Mouse (Mus musculus) myocyte (in vitro differentiated cells): Measurements from ENCODE around the gene Ube2cbp. TPM values are rescaled to one million over a fixed set of nuclear protein-coding genes. Genes with fewer than 3 reads are reported as not detected.

ENCODE experiments used
- H3K27me3 ChIP-seq: one replicate; pipeline ENCODE4 v1.6.1; 2011; ENCODE audit not compliant: control insufficient read depth, insufficient read depth, insufficient read length
- H3K36me3 ChIP-seq: one replicate; pipeline ENCODE4 v1.6.1; 2011; ENCODE audit not compliant: control insufficient read depth, insufficient read depth
- H3K4me2 ChIP-seq: one replicate; pipeline ENCODE4 v1.6.1; 2011; ENCODE audit warnings: low read depth, control low read depth
- H3K4me3 ChIP-seq: one replicate; pipeline ENCODE4 v1.5.1; 2011; ENCODE audit warnings: mild to moderate bottlenecking, control low read depth, moderate library complexity
- H3K79me2 ChIP-seq: one replicate; pipeline ENCODE4 v1.6.1; 2011; ENCODE audit not compliant: control insufficient read depth, insufficient read depth
- H3ac ChIP-seq: one replicate; pipeline ENCODE4 v1.6.1; 2011; ENCODE audit not compliant: control insufficient read depth, insufficient read length
- CEBPB ChIP-seq: IDR thresholded peaks from 2 replicates; pipeline ENCODE4 v1.6.1; 2011; ENCODE audit warnings: mild to moderate bottlenecking, moderate library complexity; ENCODE audit not compliant: poor library complexity, insufficient read depth, severe bottlenecking
- E2F4 ChIP-seq: IDR thresholded peaks from one replicate; pipeline ENCODE4 v1.6.1; 2011; ENCODE audit warnings: mild to moderate bottlenecking, control low read depth, moderate library complexity; ENCODE audit not compliant: insufficient read depth
- MAX ChIP-seq: IDR thresholded peaks from one replicate; pipeline ENCODE4 v1.6.1; 2011; ENCODE audit warnings: low read depth, mild to moderate bottlenecking, control low read depth
- MYOD1 ChIP-seq, 3 experiments: IDR thresholded peaks; one replicate each; pipeline ENCODE4 v1.6.1; 2011; ENCODE audit warnings: control low read depth in 2 of 3, low read depth in 2 of 3, mild to moderate bottlenecking in 2 of 3, moderate library complexity in 1 of 3; ENCODE audit not compliant: insufficient read length in 2 of 3, control insufficient read depth in 1 of 3
- MYOG ChIP-seq, 3 experiments: IDR thresholded peaks; one replicate each; pipeline ENCODE4 v1.6.1; 2011; ENCODE audit warnings: control low read depth in 2 of 3, low read depth in 2 of 3, mild to moderate bottlenecking in 2 of 3; ENCODE audit not compliant: insufficient read length in 2 of 3, control insufficient read depth in 1 of 3, insufficient read depth in 1 of 3
- POLR2A ChIP-seq: IDR thresholded peaks from one replicate; pipeline ENCODE4 v1.6.1; 2011; ENCODE audit warnings: low read depth, mild to moderate bottlenecking, control low read depth, moderate library complexity; ENCODE audit not compliant: insufficient read length
- POLR2AphosphoS2 ChIP-seq: IDR thresholded peaks from one replicate; pipeline ENCODE4 v1.6.1; 2011; ENCODE audit warnings: low read depth, control low read depth; ENCODE audit not compliant: insufficient read length
- REST ChIP-seq: IDR thresholded peaks from one replicate; pipeline ENCODE4 v1.6.1; 2011; ENCODE audit warnings: mild to moderate bottlenecking, control low read depth, moderate library complexity; ENCODE audit not compliant: insufficient read depth, insufficient read length
- SRF ChIP-seq: IDR thresholded peaks from one replicate; pipeline ENCODE4 v1.6.1; 2011; ENCODE audit warnings: low read depth; ENCODE audit not compliant: control insufficient read depth, insufficient read length
- TCF12 ChIP-seq: IDR thresholded peaks from one replicate; pipeline ENCODE4 v1.6.1; 2011; ENCODE audit warnings: mild to moderate bottlenecking, control low read depth; ENCODE audit not compliant: poor library complexity, insufficient read depth, severe bottlenecking
- TCF3 ChIP-seq: IDR thresholded peaks from one replicate; pipeline ENCODE4 v1.6.1; 2011; ENCODE audit warnings: low read depth, control low read depth; ENCODE audit not compliant: insufficient read length
- USF1 ChIP-seq: IDR thresholded peaks from one replicate; pipeline ENCODE4 v1.6.1; 2011; ENCODE audit warnings: low read depth, mild to moderate bottlenecking, control low read depth, moderate library complexity
- polyA plus RNA-seq: library from polyadenylated mRNA; unstranded; fragments of >200 nt; fragmentation: generic; extraction: Trizol; gene quantifications from one replicate; pipeline ENCODE4 v1.2.1, GENCODE M21; 2012; ENCODE audit warnings: missing spikeins

The Ube2cbp gene
- polyA plus RNA-seq, 1 experiment: 4.4 TPM

- no peak overlapping the region for H3K4me2 ChIP-seq
- no peak overlapping the region for H3K4me3 ChIP-seq
These were observed 26.3 kb downstream of the Ube2cbp start for GRCm38 (mm10) chr9:86438337-86439009.

GRCm38 (mm10) chr9:86436608-86437007 lies 28.1 kb downstream of the Ube2cbp start:
- Histone ChIP-seq H3ac (no peak overlapping the region), H3K36me3 (no peaks in the 10 kb centered on the region), H3K79me2 (no peaks in the 10 kb centered on the region), H3K27me3 (no peaks in the 10 kb centered on the region), H3K4me3 (no peak overlapping the region), H3K4me2 (no peak overlapping the region)
- TF ChIP-seq MYOD1 (IDR thresholded peaks at IDR 0.05; ENCODE audit: control insufficient read depth in 1 of 3, insufficient read length in 2 of 3, low read depth in 2 of 3) (peak in 2 of 3 experiments; percentile 21 to 79), MYOG (IDR thresholded peaks at IDR 0.05; ENCODE audit: control insufficient read depth in 1 of 3, insufficient read depth in 1 of 3, insufficient read length in 2 of 3, low read depth in 2 of 3) (peak in 1 of 3 experiments; percentile 12), TCF3 (no peak)

More at GRCm38 (mm10) chr9:86438337-86439009, 26.3 kb downstream of the Ube2cbp start:
- Histone ChIP-seq H3K79me2 (no peaks in the 10 kb centered on the region), H3K27me3 (no peaks in the 10 kb centered on the region), H3K36me3 (no peaks in the 10 kb centered on the region), H3ac (no peak overlapping the region)
- TF ChIP-seq CEBPB (no peak), USF1 (no peak), TCF3 (no peak)

- H3K79me2 ChIP-seq: no peaks in the 10 kb centered on the region
- no peak overlapping the region for H3ac ChIP-seq
- no peak overlapping the region for H3K4me2 ChIP-seq
- no peaks in the 10 kb centered on the region for H3K27me3 ChIP-seq
- no peak overlapping the region for H3K4me3 ChIP-seq
- no peaks in the 10 kb centered on the region for H3K36me3 ChIP-seq
- TF ChIP-seq CEBPB (no peak), REST (no peak), E2F4 (no peak), SRF (no peak), POLR2AphosphoS2 (no peak), USF1 (no peak), MAX (no peak), MYOG (IDR thresholded peaks at IDR 0.05; ENCODE audit: control insufficient read depth in 1 of 3, insufficient read depth in 1 of 3, insufficient read length in 2 of 3, low read depth in 2 of 3) (no peak), TCF12 (no peak), POLR2A (no peak), MYOD1 (IDR thresholded peaks at IDR 0.05; ENCODE audit: control insufficient read depth in 1 of 3, insufficient read length in 2 of 3, low read depth in 2 of 3) (no peak), TCF3 (no peak)
These were observed 29.2 kb downstream of the Ube2cbp start for GRCm38 (mm10) chr9:86435510-86435909.

GRCm38 (mm10) chr9:86423331-86423730 lies 41.4 kb downstream of the Ube2cbp start:
- no peaks in the 10 kb centered on the region for H3K27me3 ChIP-seq
- no peak overlapping the region for H3ac ChIP-seq
- no peak overlapping the region for H3K4me3 ChIP-seq
- no peaks in the 10 kb centered on the region for H3K79me2 ChIP-seq
- H3K4me2 ChIP-seq: no peak overlapping the region
- peak in 1 of 3 experiments; percentile 65 for TF ChIP-seq MYOG (IDR thresholded peaks at IDR 0.05; ENCODE audit: control insufficient read depth in 1 of 3, insufficient read depth in 1 of 3, insufficient read length in 2 of 3, low read depth in 2 of 3)
- TF ChIP-seq REST: no peak
- no peak for TF ChIP-seq SRF
- TF ChIP-seq POLR2A: no peak
- no peak for TF ChIP-seq TCF12
- TF ChIP-seq MYOD1 (IDR thresholded peaks at IDR 0.05; ENCODE audit: control insufficient read depth in 1 of 3, insufficient read length in 2 of 3, low read depth in 2 of 3): peak in 2 of 3 experiments; percentile 30 to 65
- no peak for TF ChIP-seq MAX
- no peak for TF ChIP-seq CEBPB
- no peak for TF ChIP-seq TCF3
- no peak for TF ChIP-seq E2F4
- no peak for TF ChIP-seq USF1
- no peak for TF ChIP-seq POLR2AphosphoS2
- H3K36me3 ChIP-seq: no peaks in the 10 kb centered on the region

GRCm38 (mm10) chr9:86419366-86419765 lies 45.4 kb downstream of the Ube2cbp start:
- Histone ChIP-seq H3K27me3 (no peaks in the 10 kb centered on the region), H3K79me2 (no peaks in the 10 kb centered on the region), H3K36me3 (no peaks in the 10 kb centered on the region), H3ac (no peak overlapping the region), H3K4me3 (no peak overlapping the region), H3K4me2 (no peak overlapping the region)
- TF ChIP-seq USF1: no peak
- TF ChIP-seq MYOG (IDR thresholded peaks at IDR 0.05; ENCODE audit: control insufficient read depth in 1 of 3, insufficient read depth in 1 of 3, insufficient read length in 2 of 3, low read depth in 2 of 3): no peak
- TF ChIP-seq REST: no peak
- no peak for TF ChIP-seq POLR2A
- TF ChIP-seq MAX: no peak
- TF ChIP-seq TCF3: no peak
- TF ChIP-seq CEBPB: no peak
- TF ChIP-seq TCF12: no peak
- no peak for TF ChIP-seq SRF
- no peak for TF ChIP-seq MYOD1 (IDR thresholded peaks at IDR 0.05; ENCODE audit: control insufficient read depth in 1 of 3, insufficient read length in 2 of 3, low read depth in 2 of 3)
